Mouse (Mus musculus): ENCODE results near the gene Il27. TPM values are rescaled to one million over a fixed set of nuclear protein-coding genes. Genes with fewer than 3 reads are reported as not detected.

The Il27 gene
- polyA plus RNA-seq, 1 experiment, result not detected

GRCm38 (mm10) chr7:126629915-126630314 is 35.2 kb upstream of the Il27 start:
- peaks cover 15% of the 10 kb centered on the region for H3K4me1 ChIP-seq (ENCODE audit: control insufficient read depth, insufficient read depth, low read length)
- WGBS, result 34% methylated on average over 3 of the region's 3 CpGs
- H3K4me3 ChIP-seq (ENCODE audit: insufficient read depth, low read depth, low read length), result no peak overlapping the region
- TF ChIP-seq POLR2A (IDR thresholded peaks at IDR 0.05; ENCODE audit: insufficient read depth, low read depth, low read length), result no peak
- TF ChIP-seq CTCF (IDR thresholded peaks at IDR 0.05; ENCODE audit: insufficient read depth, low read depth, low read length), result no peak
- H3K27ac ChIP-seq (ENCODE audit: insufficient read depth, low read depth, low read length), result no peak overlapping the region

DNA sequence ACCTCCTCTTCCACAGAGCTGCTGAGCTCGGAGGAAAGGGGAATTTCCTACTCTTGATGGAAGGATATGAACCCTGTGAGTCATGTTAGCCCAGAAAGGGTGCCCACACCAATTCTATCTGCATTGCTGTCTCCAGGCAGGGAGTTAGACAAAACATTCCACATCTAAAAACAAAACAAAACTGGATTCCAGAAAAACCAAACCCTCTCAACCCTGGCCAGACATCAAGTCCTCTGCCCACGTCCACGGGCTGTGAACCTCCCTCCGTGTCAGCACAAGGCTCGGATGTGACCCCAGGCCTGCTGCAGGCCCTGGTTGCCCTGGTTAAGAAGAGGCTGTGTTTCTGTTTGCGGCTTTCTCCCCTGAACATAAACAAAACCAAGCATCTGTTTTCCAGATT is 33.4 kb upstream of the Il27 start:
- Histone ChIP-seq H3K4me1 (ENCODE audit: control insufficient read depth, insufficient read depth, low read length) (peaks cover 19% of the 10 kb centered on the region), H3K4me3 (ENCODE audit: insufficient read depth, low read depth, low read length) (no peak overlapping the region), H3K27ac (ENCODE audit: insufficient read depth, low read depth, low read length) (peak overlapping the region; percentile 51)
- WGBS, result 42% methylated on average over 6 of the region's 6 CpGs
- TF ChIP-seq POLR2A (IDR thresholded peaks at IDR 0.05; ENCODE audit: insufficient read depth, low read depth, low read length), result no peak
- TF ChIP-seq CTCF (IDR thresholded peaks at IDR 0.05; ENCODE audit: insufficient read depth, low read depth, low read length), result no peak

DNA sequence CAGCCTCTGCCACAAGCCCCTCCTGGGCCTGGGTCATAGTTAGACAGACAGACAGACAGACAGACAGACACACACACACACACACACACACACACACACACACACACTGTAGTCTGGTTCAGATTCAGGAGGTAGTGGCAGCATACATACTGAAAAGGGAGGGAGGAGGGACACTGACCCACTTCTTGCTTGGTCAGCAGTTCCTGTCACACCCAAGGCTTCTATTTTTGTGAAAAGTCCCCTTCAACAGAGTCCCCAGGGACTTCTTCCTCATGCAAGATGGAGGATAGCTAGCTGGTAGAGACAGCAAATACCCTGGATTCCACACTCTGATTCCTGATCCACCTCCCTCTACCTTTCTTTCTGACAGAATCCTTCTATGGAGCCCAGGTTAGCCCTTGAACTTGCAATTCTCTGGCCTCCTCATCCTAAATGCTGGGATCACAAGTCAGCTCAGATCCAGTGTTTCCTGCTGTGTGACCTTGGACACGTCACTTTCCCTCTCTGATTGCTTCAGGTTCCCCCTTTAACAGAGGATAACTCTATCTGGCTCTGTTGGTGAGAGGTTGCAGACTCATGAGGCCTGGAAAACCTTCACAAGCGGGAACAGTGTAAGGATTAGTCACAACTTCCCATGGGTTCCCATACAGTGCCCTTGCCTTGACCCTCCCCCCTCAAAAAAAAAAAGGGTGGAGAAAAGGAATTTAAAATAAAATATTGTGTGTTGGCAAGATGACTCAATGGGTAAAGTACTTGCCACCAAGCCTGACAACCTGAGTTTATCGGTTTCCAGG is 31.3 kb upstream of the Il27 start:
- H3K4me1 ChIP-seq (ENCODE audit: control insufficient read depth, insufficient read depth, low read length), result peaks cover 19% of the 10 kb centered on the region
- no peak overlapping the region for H3K4me3 ChIP-seq (ENCODE audit: insufficient read depth, low read depth, low read length)
- peak overlapping the region; percentile 49; the same call in 1 of the 2 replicates for H3K27ac ChIP-seq (ENCODE audit: insufficient read depth, low read depth, low read length)
- 84% methylated on average over 3 of the region's 3 CpGs for WGBS
- no peak for TF ChIP-seq CTCF (IDR thresholded peaks at IDR 0.05; ENCODE audit: insufficient read depth, low read depth, low read length)
- no peak for TF ChIP-seq POLR2A (IDR thresholded peaks at IDR 0.05; ENCODE audit: insufficient read depth, low read depth, low read length)

DNA sequence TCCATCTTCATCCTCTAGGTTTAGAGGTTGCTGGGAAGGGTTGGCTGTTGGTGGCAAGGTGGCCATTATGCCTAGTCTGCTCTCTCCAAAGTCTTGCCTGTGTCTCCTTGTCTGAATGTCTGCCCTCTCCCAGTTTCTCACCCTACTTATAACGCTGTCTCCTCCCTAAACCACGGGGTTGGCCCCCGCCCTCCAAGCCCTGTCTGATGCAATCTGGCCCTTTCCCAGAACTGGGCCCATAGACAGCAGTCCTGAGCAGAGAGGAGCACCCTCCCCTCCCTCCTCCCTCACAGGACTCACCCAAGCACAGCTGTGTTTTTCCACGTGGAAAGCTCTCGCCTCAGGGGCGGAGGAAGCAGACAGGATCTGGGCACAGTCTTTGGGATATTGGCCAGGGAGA is 30.6 kb upstream of the Il27 start:
- Histone ChIP-seq H3K27ac (ENCODE audit: insufficient read depth, low read depth, low read length) (peak overlapping the region; percentile 59), H3K4me1 (ENCODE audit: control insufficient read depth, insufficient read depth, low read length) (peaks cover 19% of the 10 kb centered on the region), H3K4me3 (ENCODE audit: insufficient read depth, low read depth, low read length) (no peak overlapping the region)
- no peak for TF ChIP-seq CTCF (IDR thresholded peaks at IDR 0.05; ENCODE audit: insufficient read depth, low read depth, low read length)
- 0 out of 2 replicates have a peak, but pooled peaks have one; percentile 26 for TF ChIP-seq POLR2A (IDR thresholded peaks at IDR 0.05; ENCODE audit: insufficient read depth, low read depth, low read length)
- 9% methylated on average over 6 of the region's 6 CpGs for WGBS

DNA sequence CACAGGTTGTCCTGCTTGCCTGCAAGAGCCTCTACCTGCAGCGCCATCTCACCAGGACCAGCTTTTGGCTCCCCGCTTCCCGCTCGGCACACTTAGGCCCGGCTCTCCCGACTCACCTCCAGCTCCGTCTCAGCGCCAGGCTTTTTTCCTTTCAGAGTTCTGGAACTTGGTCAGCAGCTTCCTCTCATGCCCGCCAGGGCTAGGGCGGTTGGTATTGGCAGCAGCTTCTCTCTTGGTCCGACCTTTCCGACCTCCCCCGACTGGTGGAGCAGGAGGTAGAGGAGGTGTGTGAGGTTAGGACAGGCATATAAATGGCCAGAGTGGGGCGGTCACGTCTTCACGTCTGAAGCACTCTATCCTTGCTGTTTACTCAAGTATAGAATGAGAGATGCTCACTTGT is 30.0 kb upstream of the Il27 start:
- TF ChIP-seq CTCF (IDR thresholded peaks at IDR 0.05; ENCODE audit: insufficient read depth, low read depth, low read length), result no peak
- no peak for TF ChIP-seq POLR2A (IDR thresholded peaks at IDR 0.05; ENCODE audit: insufficient read depth, low read depth, low read length)
- WGBS, result 77% methylated on average over 16 of the region's 16 CpGs
- peak overlapping the region; percentile 59 for H3K27ac ChIP-seq (ENCODE audit: insufficient read depth, low read depth, low read length)
- H3K4me1 ChIP-seq (ENCODE audit: control insufficient read depth, insufficient read depth, low read length), result peaks cover 19% of the 10 kb centered on the region
- peak overlapping the region; percentile 16; the same call in 1 of the 2 replicates for H3K4me3 ChIP-seq (ENCODE audit: insufficient read depth, low read depth, low read length)

- 89% methylated on average over 1 of the region's 1 CpGs for WGBS
- peaks cover 18% of the 10 kb centered on the region for H3K4me1 ChIP-seq (ENCODE audit: control insufficient read depth, insufficient read depth, low read length)
- H3K27ac ChIP-seq (ENCODE audit: insufficient read depth, low read depth, low read length), result no peak overlapping the region
- H3K4me3 ChIP-seq (ENCODE audit: insufficient read depth, low read depth, low read length), result no peak overlapping the region
- TF ChIP-seq CTCF (IDR thresholded peaks at IDR 0.05; ENCODE audit: insufficient read depth, low read depth, low read length) (no peak), POLR2A (IDR thresholded peaks at IDR 0.05; ENCODE audit: insufficient read depth, low read depth, low read length) (no peak)
Observed at GRCm38 (mm10) chr7:126623381-126623780, 28.6 kb upstream of the Il27 start.

- Histone ChIP-seq H3K4me3 (ENCODE audit: insufficient read depth, low read depth, low read length) (no peak overlapping the region), H3K4me1 (ENCODE audit: control insufficient read depth, insufficient read depth, low read length) (peaks cover 12% of the 10 kb centered on the region), H3K27ac (ENCODE audit: insufficient read depth, low read depth, low read length) (no peak overlapping the region)
- 85% methylated on average over 9 of the region's 9 CpGs for WGBS
- TF ChIP-seq CTCF (IDR thresholded peaks at IDR 0.05; ENCODE audit: insufficient read depth, low read depth, low read length), result no peak
- no peak for TF ChIP-seq POLR2A (IDR thresholded peaks at IDR 0.05; ENCODE audit: insufficient read depth, low read depth, low read length)
Observed at GRCm38 (mm10) chr7:126621452-126622359, 27.0 kb upstream of the Il27 start.

DNA sequence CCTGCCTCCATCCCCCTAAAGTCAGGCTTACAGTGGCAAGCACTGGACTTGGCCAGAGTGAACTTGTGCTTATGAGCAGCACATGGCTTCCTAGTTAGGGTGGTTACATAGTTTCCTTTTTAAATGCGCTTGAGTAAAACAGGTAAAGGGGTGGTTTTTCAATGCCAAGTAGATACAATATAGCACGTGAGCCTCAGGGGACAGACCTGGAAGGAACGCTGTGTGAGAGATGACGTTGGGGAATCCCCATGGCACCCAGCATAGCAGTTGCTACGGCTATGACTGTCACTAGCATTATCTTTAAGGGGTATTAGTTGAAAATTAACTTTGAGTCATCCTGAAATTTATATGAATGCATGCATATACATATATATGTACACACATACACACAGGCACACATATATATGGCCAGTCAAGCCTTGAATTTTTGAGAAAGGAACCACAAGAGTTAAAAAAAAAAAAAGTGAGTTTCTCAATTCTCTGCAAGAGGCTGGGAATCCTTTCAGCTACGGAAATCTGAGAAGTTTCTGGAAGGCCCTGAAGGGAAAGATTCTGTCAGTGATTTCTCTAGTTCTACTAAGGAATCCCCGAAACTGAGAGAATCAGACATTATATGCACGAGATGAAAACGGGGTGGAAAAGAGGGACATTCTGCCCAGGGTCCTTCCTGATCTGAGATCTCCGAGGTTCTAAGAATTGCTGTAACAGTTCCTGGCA is 25.0 kb upstream of the Il27 start:
- Histone ChIP-seq H3K27ac (ENCODE audit: insufficient read depth, low read depth, low read length) (no peak overlapping the region), H3K4me3 (ENCODE audit: insufficient read depth, low read depth, low read length) (no peak overlapping the region), H3K4me1 (ENCODE audit: control insufficient read depth, insufficient read depth, low read length) (peaks cover 3% of the 10 kb centered on the region)
- WGBS, result 88% methylated on average over 10 of the region's 10 CpGs
- TF ChIP-seq CTCF (IDR thresholded peaks at IDR 0.05; ENCODE audit: insufficient read depth, low read depth, low read length) (no peak), POLR2A (IDR thresholded peaks at IDR 0.05; ENCODE audit: insufficient read depth, low read depth, low read length) (no peak)
